Mouse (Mus musculus) ES-Bruce4 (cell line): ENCODE measurements around the gene Erg. TPM values are rescaled to one million over a fixed set of nuclear protein-coding genes. Genes with fewer than 3 reads are reported as not detected.

Source experiments
- H3K27ac ChIP-seq: 2 replicates; pipeline ENCODE4 v1.5.1; 2012; ENCODE audit warnings: low read length, inconsistent platforms; ENCODE audit not compliant: insufficient read depth
- H3K27me3 ChIP-seq: 2 replicates; pipeline ENCODE4 v1.6.1; 2012; ENCODE audit warnings: mild to moderate bottlenecking, low read length, inconsistent platforms; ENCODE audit not compliant: control insufficient read depth, poor library complexity, insufficient read depth, severe bottlenecking
- H3K36me3 ChIP-seq: 2 replicates; pipeline ENCODE4 v1.6.1; 2012; ENCODE audit warnings: inconsistent platforms, mild to moderate bottlenecking, low read length, moderate library complexity; ENCODE audit not compliant: control insufficient read depth, poor library complexity, insufficient read depth, severe bottlenecking
- H3K4me1 ChIP-seq: one replicate; pipeline ENCODE4 v1.8.1; 2011; ENCODE audit warnings: low read length; ENCODE audit not compliant: control insufficient read depth, insufficient read depth
- H3K4me3 ChIP-seq: 2 replicates; pipeline ENCODE4 v1.5.1; 2011; ENCODE audit warnings: low read depth, mild to moderate bottlenecking, low read length
- H3K9ac ChIP-seq: 2 replicates; pipeline ENCODE4 v1.6.1; 2012; ENCODE audit warnings: low read depth, mild to moderate bottlenecking, inconsistent platforms; ENCODE audit not compliant: poor library complexity, severe bottlenecking
- H3K9me3 ChIP-seq: replicated peaks from 2 replicates; pipeline ENCODE4 v1.6.1; 2012; ENCODE audit warnings: mild to moderate bottlenecking, low read length, inconsistent platforms; ENCODE audit not compliant: control insufficient read depth, poor library complexity, insufficient read depth, severe bottlenecking
- CTCF ChIP-seq: IDR thresholded peaks from one replicate; pipeline ENCODE4 v1.8.1; 2011; ENCODE audit warnings: low read depth, low read length
- EP300 ChIP-seq: IDR thresholded peaks from 2 replicates; pipeline ENCODE4 v1.6.1; 2011; ENCODE audit warnings: low read depth, low read length; ENCODE audit not compliant: insufficient read depth
- POLR2A ChIP-seq: IDR thresholded peaks from one replicate; pipeline ENCODE4 v1.8.1; 2011; ENCODE audit warnings: low read length; ENCODE audit not compliant: insufficient read depth
- polyA plus RNA-seq: library from polyadenylated mRNA; stranded (reverse); fragments of >200 nt; gene quantifications from 2 replicates; pipeline ENCODE4 v1.2.4, GENCODE M21; 2011; ENCODE audit warnings: low read depth; ENCODE audit not compliant: missing spikeins, insufficient read depth, insufficient read length

The Erg gene
- polyA plus RNA-seq, 1 experiment = 0.28 TPM

DNA sequence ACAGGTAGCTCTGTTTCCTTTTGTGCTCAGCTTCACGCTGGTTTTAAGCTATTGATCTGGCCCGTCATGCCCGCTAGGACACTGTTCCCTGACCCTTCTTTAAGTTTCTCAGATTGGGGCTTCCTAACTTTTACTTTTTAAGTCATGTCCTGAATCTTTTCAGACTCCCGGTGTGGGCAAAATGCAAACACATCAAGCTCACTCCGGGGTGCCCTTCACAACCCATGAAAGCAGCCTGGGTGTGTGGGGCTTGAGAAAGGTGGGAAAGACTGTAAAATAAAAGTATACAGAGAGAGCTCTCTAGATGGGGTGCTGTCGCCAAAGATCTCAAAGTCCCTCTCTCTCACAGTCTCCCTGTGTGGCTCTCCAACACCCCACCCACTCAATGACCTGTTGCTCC, 31.3 kb upstream of the Erg start:
- no peak overlapping the region for H3K27ac ChIP-seq
- TF ChIP-seq EP300 (no peak), CTCF (no peak), POLR2A (no peak)
- no peaks in the 10 kb centered on the region for H3K4me1 ChIP-seq
- no peaks in the 10 kb centered on the region for H3K27me3 ChIP-seq
- H3K9me3 ChIP-seq = no peaks in the 10 kb centered on the region
- no peaks in the 10 kb centered on the region for H3K36me3 ChIP-seq
- no peak overlapping the region for H3K4me3 ChIP-seq
- H3K9ac ChIP-seq = no peak overlapping the region

DNA sequence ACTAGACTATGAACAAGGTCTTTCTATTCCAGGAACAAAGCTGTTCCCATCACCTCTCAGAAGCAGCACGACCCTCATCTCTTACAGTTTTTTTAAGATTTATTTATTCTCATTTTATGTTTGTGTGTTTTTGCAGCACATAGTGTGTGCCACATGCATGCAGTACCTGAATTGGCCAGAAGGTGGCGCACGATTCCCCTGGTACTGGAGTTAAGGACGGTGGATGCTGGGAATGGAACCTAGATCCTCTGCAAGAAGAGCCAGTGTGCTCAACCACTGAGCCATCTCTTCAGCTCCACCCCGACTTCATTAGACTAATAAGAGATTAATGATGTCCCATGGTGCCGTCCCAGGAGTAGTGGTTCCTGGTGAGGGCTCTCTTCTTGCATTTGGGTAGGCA, 29.2 kb upstream of the Erg start:
- Histone ChIP-seq H3K9ac (no peak overlapping the region), H3K4me3 (no peak overlapping the region), H3K36me3 (no peaks in the 10 kb centered on the region), H3K4me1 (no peaks in the 10 kb centered on the region), H3K27me3 (no peaks in the 10 kb centered on the region), H3K9me3 (no peaks in the 10 kb centered on the region), H3K27ac (no peak overlapping the region)
- TF ChIP-seq POLR2A (no peak), CTCF (peak; percentile 95)

DNA sequence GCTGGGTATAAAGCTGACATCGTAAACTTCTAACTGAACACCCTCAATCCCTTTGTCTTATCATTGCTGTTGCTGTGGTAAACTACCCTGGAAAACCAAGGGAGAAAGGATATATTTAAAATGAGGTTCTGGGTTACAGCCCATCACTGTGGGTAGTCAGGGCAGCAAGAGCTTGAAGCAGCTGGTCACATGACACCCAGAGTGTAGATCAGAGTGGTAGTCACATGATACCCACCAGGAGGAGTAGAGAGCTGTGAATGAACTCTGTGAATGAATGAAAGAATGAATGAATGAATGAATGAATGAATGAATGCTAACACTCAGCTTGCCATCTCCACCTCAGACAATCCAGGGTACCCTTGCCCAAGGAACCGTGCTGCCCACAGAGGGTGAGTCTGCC, 28.1 kb upstream of the Erg start:
- no peak overlapping the region for H3K9ac ChIP-seq
- no peaks in the 10 kb centered on the region for H3K36me3 ChIP-seq
- H3K27me3 ChIP-seq = no peaks in the 10 kb centered on the region
- no peaks in the 10 kb centered on the region for H3K9me3 ChIP-seq
- no peaks in the 10 kb centered on the region for H3K4me1 ChIP-seq
- no peak overlapping the region for H3K4me3 ChIP-seq
- no peak overlapping the region for H3K27ac ChIP-seq
- TF ChIP-seq EP300 (no peak), CTCF (no peak), POLR2A (no peak)

DNA sequence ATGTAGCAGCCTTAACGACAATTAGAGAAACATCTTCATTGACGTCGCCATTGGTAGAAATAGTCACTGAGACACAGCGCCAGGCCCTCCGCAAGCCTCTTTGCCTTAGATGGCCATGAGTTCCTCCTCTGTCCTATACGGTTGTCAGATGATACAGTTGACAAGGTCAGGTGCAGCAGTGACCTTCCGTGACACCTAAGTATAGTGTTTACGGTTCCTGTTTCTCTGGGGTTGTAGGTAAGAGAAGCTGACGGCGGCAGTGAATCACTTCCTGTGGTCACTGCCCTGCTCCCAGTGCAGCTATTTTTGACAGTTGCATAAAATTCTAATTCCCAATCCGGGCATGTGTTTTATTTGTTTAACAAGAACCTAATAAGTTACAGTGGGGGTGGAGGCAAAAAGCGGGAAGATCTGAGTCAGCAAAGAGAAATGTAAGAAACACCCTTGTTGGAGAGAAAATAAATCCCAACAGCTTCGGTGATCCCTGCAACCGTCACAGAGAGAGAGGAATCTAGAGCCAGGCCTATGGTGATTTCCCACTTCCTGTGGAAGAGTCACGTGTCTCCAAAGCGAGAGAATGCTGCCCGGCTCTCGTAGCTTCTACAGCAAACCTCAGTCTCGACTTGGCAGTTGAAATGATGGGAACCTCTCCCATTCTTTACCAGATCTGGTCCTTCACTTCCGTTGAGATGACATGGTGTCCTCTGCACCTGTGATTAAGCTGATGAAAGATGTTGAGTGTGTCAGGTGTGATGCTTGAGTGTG, 25.8 kb upstream of the Erg start:
- H3K27me3 ChIP-seq = no peaks in the 10 kb centered on the region
- no peaks in the 10 kb centered on the region for H3K36me3 ChIP-seq
- H3K9ac ChIP-seq = no peak overlapping the region
- no peaks in the 10 kb centered on the region for H3K4me1 ChIP-seq
- no peaks in the 10 kb centered on the region for H3K9me3 ChIP-seq
- TF ChIP-seq POLR2A (no peak), CTCF (no peak), EP300 (no peak)
- no peak overlapping the region for H3K4me3 ChIP-seq
- no peak overlapping the region for H3K27ac ChIP-seq

DNA sequence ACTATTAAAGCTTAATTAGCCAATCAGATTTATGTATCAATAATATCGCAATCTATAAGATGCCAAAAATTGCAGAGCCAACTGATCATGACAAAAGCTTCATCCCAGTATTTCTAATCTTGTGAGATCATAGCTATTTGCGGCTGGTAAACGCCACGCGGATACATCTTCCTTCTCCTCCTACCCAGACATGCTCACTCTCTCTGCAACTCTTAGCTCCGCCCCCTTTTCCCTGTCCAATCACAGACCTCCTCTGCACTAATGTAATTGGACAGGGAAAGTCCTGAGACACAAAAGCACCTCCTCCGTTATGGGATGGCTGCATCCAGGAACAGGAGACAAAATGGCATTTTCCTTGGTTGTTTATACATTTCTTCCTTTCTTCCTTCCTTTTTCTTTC, 22.2 kb upstream of the Erg start:
- Histone ChIP-seq H3K9me3 (no peaks in the 10 kb centered on the region), H3K9ac (no peak overlapping the region), H3K27ac (no peak overlapping the region), H3K4me3 (no peak overlapping the region), H3K27me3 (no peaks in the 10 kb centered on the region), H3K4me1 (no peaks in the 10 kb centered on the region), H3K36me3 (no peaks in the 10 kb centered on the region)
- TF ChIP-seq POLR2A (no peak), CTCF (no peak)

DNA sequence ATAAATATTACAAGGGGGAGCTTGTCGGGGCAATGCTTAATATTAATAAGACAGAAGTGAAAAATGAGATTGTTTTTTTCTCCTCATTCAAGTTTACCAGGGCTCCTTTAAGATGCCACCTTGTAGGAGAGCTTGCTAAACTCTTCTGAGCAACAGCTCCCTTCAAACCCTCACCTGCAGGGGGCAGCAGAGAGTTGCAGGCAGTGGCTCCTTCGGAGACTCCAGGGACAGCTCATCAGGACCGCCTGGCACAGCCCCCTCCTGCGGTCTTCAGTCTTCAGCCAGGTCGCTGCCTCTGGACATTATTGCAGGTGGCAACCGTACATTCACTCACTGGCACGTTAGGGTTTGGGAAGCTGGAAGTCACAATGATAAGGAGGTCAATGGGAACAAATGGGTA, 18.9 kb upstream of the Erg start:
- Histone ChIP-seq H3K4me3 (no peak overlapping the region), H3K27ac (no peak overlapping the region), H3K27me3 (no peaks in the 10 kb centered on the region), H3K9me3 (no peaks in the 10 kb centered on the region), H3K4me1 (no peaks in the 10 kb centered on the region), H3K36me3 (no peaks in the 10 kb centered on the region), H3K9ac (no peak overlapping the region)
- TF ChIP-seq POLR2A (no peak), EP300 (no peak), CTCF (peak; percentile 61)
